Mouse (Mus musculus) midbrain, embryonic 14.5 days (tissue): ENCODE results near the gene Slc25a34. TPM values are rescaled to one million over a fixed set of nuclear protein-coding genes. Genes with fewer than 3 reads are reported as not detected.

Experiments
- ATAC-seq: fragments of 200-750 bp; cut with Nextera tagmentation; 2 replicates; pipeline ENCODE4 v1.8.0; 2017; ENCODE audit warnings: moderate number of reproducible peaks, moderate library complexity; ENCODE audit not compliant: low FRiP score, low TSS enrichment
- DNase-seq: peaks from one replicate; pipeline ENCODE4 v3.0.0-alpha.2; 2015
- H3K27ac ChIP-seq: fragments of 300-500 bp; sonication (generic); replicated peaks from 2 replicates; pipeline ENCODE4 v1.5.1; 2014; ENCODE audit warnings: mild to moderate bottlenecking, low read depth, low read length, moderate library complexity
- H3K27me3 ChIP-seq: fragments of 300-500 bp; sonication (generic); 2 replicates; pipeline ENCODE4 v1.6.1; 2014; ENCODE audit warnings: low read length, control low read depth, mixed read lengths; ENCODE audit not compliant: control insufficient read depth, insufficient read depth
- H3K36me3 ChIP-seq: fragments of 300-500 bp; sonication (generic); 2 replicates; pipeline ENCODE4 v1.6.1; 2014; ENCODE audit warnings: low read length, control low read depth; ENCODE audit not compliant: control insufficient read depth, insufficient read depth
- H3K4me1 ChIP-seq: fragments of 300-500 bp; sonication (generic); 2 replicates; pipeline ENCODE4 v1.6.1; 2014; ENCODE audit warnings: mild to moderate bottlenecking, antibody characterized with exemption, low read length, control low read depth; ENCODE audit not compliant: control insufficient read depth, insufficient read depth
- H3K4me2 ChIP-seq: fragments of 300-500 bp; sonication (generic); 2 replicates; pipeline ENCODE4 v1.6.1; 2014; ENCODE audit warnings: mild to moderate bottlenecking, low read length, moderate library complexity
- H3K4me3 ChIP-seq: fragments of 300-500 bp; sonication (generic); replicated peaks from 2 replicates; pipeline ENCODE4 v1.5.1; 2014; ENCODE audit warnings: low read depth, low read length
- H3K9ac ChIP-seq: fragments of 300-500 bp; sonication (generic); replicated peaks from 2 replicates; pipeline ENCODE4 v1.6.1; 2014; ENCODE audit warnings: mild to moderate bottlenecking, low read length, moderate library complexity
- H3K9me3 ChIP-seq: fragments of 300-500 bp; sonication (generic); 2 replicates; pipeline ENCODE4 v1.6.1; 2016; ENCODE audit warnings: low read length, control low read depth, mixed read lengths; ENCODE audit not compliant: control insufficient read depth
- WGBS: fragments of 180-500 bp; shearing (Covaris S2); extraction: QIAGEN DNeasy Blood & Tissue Kit; methylation state at CpG from one replicate; pipeline ENCODE4 v1.1.7; 2014; 5-methylcytosine and 5-hydroxymethylcytosine counted together
- polyA plus RNA-seq: library from polyadenylated mRNA; unstranded; fragments of >200 nt; fragmentation: Nextera tagmentation; extraction: Ambion mirVana; gene quantifications from 2 replicates; pipeline ENCODE4 v1.2.1, GENCODE M21; 2014

Slc25a34 gene
- polyA plus RNA-seq: 0.11 TPM in 1 of 2 replicates, not detected in the other

DNA sequence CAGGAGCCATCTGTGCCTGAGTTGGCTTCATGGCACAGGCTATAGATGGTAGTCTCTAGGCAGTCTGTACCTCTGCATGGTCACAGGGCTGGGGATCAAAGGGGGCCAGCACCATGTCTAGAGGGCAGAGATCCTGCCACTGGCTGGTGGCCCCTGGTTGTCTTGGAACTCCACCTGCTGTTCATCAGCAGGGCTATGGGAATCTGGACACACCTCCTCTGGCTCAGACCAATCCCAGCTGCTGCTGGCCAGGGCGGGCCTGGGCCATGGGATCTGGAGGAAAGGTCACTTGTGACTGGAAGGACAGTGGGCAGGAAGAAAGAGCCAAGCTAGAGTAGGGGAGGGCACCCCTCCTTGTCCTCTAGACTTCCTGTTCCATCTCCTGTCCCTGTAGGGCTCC is at the start of gene Slc25a34:
Gene Slc25a34, minus strand, starts transcription at position 156 of the 400 bp plus-strand sequence.
- Histone ChIP-seq H3K27me3 (no peaks in the 10 kb centered on the region), H3K36me3 (peaks cover 28% of the 10 kb centered on the region), H3K9ac (no peak within 1 kb of the TSS), H3K4me3 (no peak within 1 kb of the TSS), H3K4me2 (no peak within 1 kb of the TSS), H3K27ac (no peak within 1 kb of the TSS), H3K9me3 (no peaks in the 10 kb centered on the region), H3K4me1 (no peaks in the 10 kb centered on the region)
- ATAC-seq: no peak
- 38% methylated on average over 1 of the region's 1 CpGs for WGBS
- DNase-seq: no peak

DNA sequence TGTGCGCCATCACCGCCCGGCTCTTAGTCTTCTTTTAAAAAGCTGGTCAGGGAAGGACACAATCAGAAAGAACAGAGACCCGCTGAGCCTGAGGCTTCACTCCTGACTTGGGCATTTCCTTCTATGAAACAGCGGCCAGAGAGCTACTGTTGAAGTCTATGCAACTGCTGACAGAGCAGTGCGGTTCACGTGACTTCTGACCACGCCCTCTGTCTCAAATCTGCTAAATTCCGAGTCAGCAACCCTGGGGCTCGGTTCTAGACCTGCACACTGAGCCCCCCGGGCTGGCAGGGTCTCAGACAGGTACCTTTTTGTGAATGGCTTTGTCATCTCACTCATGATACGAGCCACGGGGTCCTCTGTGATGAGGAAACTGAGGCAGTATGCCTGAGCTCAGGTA is 48.7 kb upstream of the Slc25a34 start:
- no peaks in the 10 kb centered on the region for H3K4me1 ChIP-seq
- DNase-seq (no peak), ATAC-seq (no peak)
- H3K36me3 ChIP-seq: no peaks in the 10 kb centered on the region
- no peak overlapping the region for H3K4me2 ChIP-seq
- no peak overlapping the region for H3K4me3 ChIP-seq
- H3K27ac ChIP-seq: no peak overlapping the region
- H3K9me3 ChIP-seq: no peaks in the 10 kb centered on the region
- no peak overlapping the region for H3K9ac ChIP-seq
- WGBS: 80% methylated on average over 13 of the region's 13 CpGs
- H3K27me3 ChIP-seq: no peaks in the 10 kb centered on the region

DNA sequence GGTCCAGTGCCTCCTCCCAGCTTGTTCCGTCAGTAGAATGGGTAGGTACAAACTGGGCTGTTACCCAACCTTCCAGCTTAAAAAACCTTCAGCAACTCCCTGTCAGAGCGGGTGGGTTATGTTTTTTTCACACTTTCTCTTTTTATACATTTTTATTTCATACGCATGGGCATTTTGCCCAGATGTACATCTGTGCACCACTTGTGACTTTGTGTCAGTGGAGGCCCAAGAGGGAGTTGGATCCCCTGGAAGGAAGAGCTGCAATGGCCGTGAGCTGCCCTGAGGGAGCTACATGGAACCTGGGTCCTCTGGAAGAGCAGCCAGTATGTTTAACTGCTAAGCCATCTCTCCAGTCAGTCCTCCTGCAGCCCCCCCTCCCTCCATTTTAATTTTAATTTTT is 47.8 kb upstream of the Slc25a34 start:
- Histone ChIP-seq H3K27me3 (no peaks in the 10 kb centered on the region), H3K36me3 (no peaks in the 10 kb centered on the region), H3K4me3 (no peak overlapping the region), H3K9me3 (no peaks in the 10 kb centered on the region), H3K4me2 (no peak overlapping the region), H3K27ac (no peak overlapping the region), H3K4me1 (no peaks in the 10 kb centered on the region), H3K9ac (no peak overlapping the region)
- no peak for DNase-seq
- WGBS: 80% methylated on average over 4 of the region's 4 CpGs
- no peak for ATAC-seq

DNA sequence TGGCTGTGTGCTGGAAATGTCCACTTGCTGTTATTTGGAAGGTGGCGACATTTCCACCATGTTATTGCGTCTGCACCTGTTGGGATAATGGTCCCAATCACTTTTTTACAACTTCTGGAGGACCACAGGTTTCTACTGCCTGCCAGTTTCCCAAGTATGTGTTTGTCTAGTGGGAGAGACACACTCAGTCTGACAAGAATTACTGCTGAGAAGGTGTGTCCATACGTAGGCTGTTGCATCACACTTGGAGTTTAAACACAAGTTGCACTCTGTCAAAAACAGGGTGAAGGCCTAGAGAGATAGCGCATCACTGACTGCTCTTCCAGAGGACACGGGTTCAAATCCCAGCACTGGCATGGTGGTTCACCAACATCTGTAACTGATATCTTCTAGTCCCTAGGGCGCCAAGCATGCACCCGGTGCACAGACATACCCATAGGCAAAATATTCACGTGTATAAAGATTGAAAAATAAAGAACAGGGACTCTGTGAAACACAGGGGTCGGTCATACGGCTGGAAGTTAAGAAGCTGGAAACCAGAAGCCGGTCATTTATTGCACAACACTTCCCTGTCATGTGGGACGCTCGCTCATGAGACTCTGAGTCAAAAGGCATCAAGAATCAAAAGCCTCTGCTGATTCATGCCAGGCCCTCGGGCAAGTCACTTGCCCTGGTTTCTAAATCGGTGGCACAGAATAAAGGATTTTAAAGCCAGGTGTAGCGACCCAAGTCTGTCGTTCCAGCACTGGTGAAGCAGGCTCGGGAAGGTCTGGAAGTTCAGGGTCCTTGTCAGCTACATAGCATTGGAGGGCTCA is 46.5 kb upstream of the Slc25a34 start:
- no peak for ATAC-seq
- no peak overlapping the region for H3K4me3 ChIP-seq
- WGBS: 89% methylated on average over 18 of the region's 18 CpGs

DNA sequence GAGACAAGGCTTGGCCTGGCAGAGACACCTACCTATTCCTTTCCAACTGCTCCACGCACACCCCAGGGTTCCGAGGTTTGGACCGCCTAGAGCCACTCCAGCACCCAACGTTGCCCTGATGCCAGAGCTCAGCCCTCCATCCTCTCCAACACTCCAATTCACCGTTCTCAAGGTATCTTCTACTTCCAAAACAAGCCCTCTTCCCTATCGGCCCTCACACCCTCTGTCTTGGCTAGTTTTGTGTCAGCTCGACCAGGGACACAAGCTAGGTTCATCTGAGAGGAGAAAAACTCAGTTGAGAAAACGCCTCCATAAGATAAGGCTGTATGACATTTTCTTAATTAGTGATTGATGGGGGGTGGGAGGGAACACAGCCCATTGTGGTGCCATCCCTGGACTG is 41.2 kb upstream of the Slc25a34 start, which contains the start of gene Plekhm2:
Gene Plekhm2, minus strand, starts transcription at position 101 of the 400 bp plus-strand sequence.
- 78% methylated on average over 8 of the region's 8 CpGs for WGBS
- peak; percentile 19; the same call in 1 of the 2 replicates for ATAC-seq
- peak within 1 kb of the TSS; percentile 83 for H3K27ac ChIP-seq
- H3K4me1 ChIP-seq: peaks cover 11% of the 10 kb centered on the region
- H3K4me2 ChIP-seq: peak within 1 kb of the TSS; percentile 64
- peak within 1 kb of the TSS; percentile 98 for H3K9ac ChIP-seq
- H3K9me3 ChIP-seq: no peaks in the 10 kb centered on the region
- H3K36me3 ChIP-seq: peaks cover 12% of the 10 kb centered on the region
- H3K4me3 ChIP-seq: peak within 1 kb of the TSS; percentile 76
- DNase-seq: no peak
- H3K27me3 ChIP-seq: no peaks in the 10 kb centered on the region

More for the DNA sequence above, 46.5 kb upstream of the Slc25a34 start:
- Histone ChIP-seq H3K36me3 (no peaks in the 10 kb centered on the region), H3K9me3 (no peaks in the 10 kb centered on the region), H3K4me1 (no peaks in the 10 kb centered on the region), H3K27me3 (no peaks in the 10 kb centered on the region), H3K4me2 (no peak overlapping the region), H3K27ac (no peak overlapping the region), H3K9ac (no peak overlapping the region)
- no peak for DNase-seq

DNA sequence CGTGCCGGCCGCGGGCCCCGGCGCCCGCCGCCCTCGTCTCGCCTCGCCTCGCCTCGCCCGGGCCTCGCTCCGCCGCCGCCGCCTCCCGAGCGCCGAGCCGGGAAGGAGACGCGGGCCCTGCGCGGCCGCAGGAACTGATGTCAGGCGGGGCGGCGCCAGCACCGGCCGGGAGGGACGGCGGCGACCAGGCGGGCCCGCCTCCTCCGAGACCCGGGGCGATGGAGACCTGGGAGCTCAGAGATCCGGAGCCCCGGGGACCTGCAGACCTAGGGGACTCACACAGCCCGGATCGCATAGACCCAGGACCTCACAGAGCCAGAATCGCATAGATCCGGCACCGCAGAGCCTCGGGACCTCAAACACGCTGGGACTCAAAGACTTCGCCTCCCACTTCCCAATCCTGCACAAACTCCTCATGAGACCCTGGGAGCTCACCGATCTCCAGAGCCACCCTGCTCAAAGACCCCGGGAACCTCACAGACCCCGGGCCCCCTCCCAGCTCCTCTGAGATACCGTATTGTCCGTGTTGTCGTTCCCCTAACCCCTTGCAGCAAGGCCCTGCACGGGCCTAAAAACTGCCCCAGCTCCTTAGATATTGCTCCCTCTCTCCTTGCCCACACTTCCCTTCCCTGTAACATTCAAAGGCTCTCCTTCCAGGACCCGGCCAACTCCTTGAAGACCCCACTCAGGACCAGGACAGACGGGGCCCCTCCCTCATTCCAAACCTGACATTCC is 40.6 kb upstream of the Slc25a34 start:
- H3K4me3 ChIP-seq: peak overlapping the region; percentile 76
- ATAC-seq: peak; percentile 76
- H3K4me1 ChIP-seq: peaks cover 11% of the 10 kb centered on the region
- no peaks in the 10 kb centered on the region for H3K9me3 ChIP-seq
- H3K9ac ChIP-seq: peak overlapping the region; percentile 98
- peak; percentile 84 for DNase-seq
- H3K36me3 ChIP-seq: peaks cover 13% of the 10 kb centered on the region
- WGBS: under 1% methylated on average over 59 of the region's 60 CpGs
- peak overlapping the region; percentile 83 for H3K27ac ChIP-seq
- H3K27me3 ChIP-seq: no peaks in the 10 kb centered on the region
- peak overlapping the region; percentile 64 for H3K4me2 ChIP-seq

DNA sequence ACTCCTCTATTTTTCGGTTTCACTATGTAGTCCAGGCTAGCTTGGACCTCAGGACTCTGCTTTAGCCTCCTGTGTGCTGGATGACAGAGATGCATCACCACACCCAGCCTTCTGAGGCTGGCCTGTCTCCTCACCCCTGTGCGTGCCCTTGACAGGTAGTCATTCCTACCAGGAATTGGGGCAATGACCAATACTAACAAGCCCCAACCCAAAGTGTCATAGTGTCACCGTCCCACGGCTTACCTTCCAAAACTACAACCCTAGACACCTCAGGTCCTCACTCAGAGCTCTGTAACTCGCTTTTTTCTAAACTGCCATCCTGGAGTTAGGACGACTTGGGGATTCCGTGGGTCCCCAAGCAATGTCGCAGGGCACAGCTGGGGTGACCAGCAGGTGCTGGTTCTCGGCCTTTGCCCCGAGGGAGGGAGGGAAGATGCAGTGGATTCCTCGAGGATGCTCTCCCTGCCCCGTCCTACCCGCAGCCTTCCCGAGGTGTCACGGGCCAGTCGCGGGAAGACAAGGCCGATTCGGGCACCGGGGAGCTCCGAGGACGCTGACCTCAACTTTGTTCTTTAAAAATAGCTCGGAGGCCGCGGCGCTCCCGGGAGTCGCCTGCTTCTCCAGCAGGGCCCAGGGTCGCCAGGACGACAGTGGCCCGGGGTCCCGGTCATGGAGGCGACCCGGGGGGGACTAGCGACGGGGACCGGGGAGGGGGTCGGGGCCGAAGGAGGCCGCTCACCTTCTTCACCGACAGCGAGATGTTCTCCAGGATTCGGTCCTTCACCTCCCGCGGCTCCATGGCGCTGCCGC is 39.7 kb upstream of the Slc25a34 start:
- Histone ChIP-seq H3K36me3 (peaks cover 18% of the 10 kb centered on the region), H3K27me3 (no peaks in the 10 kb centered on the region), H3K27ac (peak overlapping the region; percentile 83), H3K9ac (peak overlapping the region; percentile 98), H3K4me1 (peaks cover 11% of the 10 kb centered on the region), H3K4me3 (peak overlapping the region; percentile 76), H3K9me3 (no peaks in the 10 kb centered on the region), H3K4me2 (peak overlapping the region; percentile 64)
- peak; percentile 34 for ATAC-seq
- WGBS: 4% methylated on average over 47 of the region's 47 CpGs
- DNase-seq: peak; percentile 56

DNA sequence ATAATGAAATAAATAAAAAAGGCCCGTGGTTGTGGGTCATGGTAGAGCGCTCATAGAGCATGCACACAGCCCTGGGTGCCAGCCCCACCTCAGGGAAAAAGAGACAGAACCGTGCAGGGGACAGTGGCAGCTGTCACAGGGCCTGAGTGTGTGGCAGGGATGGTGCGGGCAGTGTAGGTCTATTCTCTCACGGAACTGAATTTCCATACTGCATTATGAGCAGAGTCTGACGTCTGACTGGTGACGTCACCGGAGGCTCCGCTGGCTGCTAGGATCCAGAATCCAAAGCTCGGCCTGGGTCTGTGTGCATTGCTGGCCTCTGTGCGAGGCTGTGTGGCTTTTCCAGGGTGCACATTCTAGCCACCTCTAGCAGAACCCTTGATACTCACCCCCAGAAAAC is 37.3 kb upstream of the Slc25a34 start:
- ATAC-seq (no peak), DNase-seq (no peak)
- peaks cover 11% of the 10 kb centered on the region for H3K4me1 ChIP-seq
- H3K4me2 ChIP-seq: no peak overlapping the region
- no peaks in the 10 kb centered on the region for H3K9me3 ChIP-seq
- H3K27me3 ChIP-seq: no peaks in the 10 kb centered on the region
- WGBS: 71% methylated on average over 11 of the region's 11 CpGs
- H3K4me3 ChIP-seq: no peak overlapping the region
- H3K36me3 ChIP-seq: peaks cover 22% of the 10 kb centered on the region
- H3K27ac ChIP-seq: no peak overlapping the region
- no peak overlapping the region for H3K9ac ChIP-seq
